Comparison of ENCODE assay signal across 19 mouse cellular contexts in the genomic region with DNA sequence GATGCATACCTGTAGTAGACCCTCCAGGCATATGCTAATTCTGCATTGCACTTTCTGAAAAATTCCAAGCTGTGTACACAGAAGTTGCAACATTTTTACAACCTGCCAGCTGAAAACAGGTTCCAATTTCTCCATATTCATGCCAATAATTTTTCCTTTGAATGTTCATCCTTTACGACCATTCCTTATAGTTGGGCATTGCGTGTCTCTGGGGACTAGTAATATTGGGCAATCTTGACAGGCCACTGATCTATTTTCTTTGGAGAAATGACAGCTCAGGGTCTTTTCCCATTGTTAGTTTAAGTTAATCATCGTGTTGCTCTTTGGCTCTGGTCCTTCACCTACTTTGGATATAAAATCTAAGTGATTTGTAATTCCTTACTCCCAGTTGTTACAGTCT.
"Had no signal": no experiment of that assay in that cellular context is flagged by ENCODE, and none has a peak within 500 bp of the region (broad histone marks: within the 10 kb centered on the region; RNA-seq: fewer than 3 reads in every experiment).

No protein-coding gene starts in this region.

- H3K36me3 ChIP-seq: lung, embryonic 15.5 days; midbrain, embryonic 13.5 days; midbrain, embryonic 15.5 days; neural tube, embryonic 13.5 days; neural tube, embryonic 15.5 days had no signal

- H3K9me3 ChIP-seq: lung, embryonic 15.5 days; midbrain, embryonic 13.5 days; midbrain, embryonic 15.5 days; neural tube, embryonic 13.5 days; neural tube, embryonic 15.5 days had no signal

- H3K9ac ChIP-seq: lung, embryonic 15.5 days; midbrain, embryonic 13.5 days; midbrain, embryonic 15.5 days; neural tube, embryonic 13.5 days; neural tube, embryonic 15.5 days had no signal

- DNase-seq: lung, adult 2 months; lung, postnatal 14 days; retina, postnatal 1 day; right cerebral cortex, adult 18-20 months; right cerebral cortex, postnatal 25 days; right cerebral cortex, postnatal 4 days; spleen, adult 18-20 months; thymus, adult 18-20 months; thymus, postnatal 14 days; thymus, postnatal 36 days had no signal

- H3K4me2 ChIP-seq: lung, embryonic 15.5 days; midbrain, embryonic 11.5 days; midbrain, embryonic 13.5 days; midbrain, embryonic 15.5 days; neural tube, embryonic 13.5 days; neural tube, embryonic 15.5 days had no signal

- H3K4me3 ChIP-seq: lung, embryonic 15.5 days; megakaryocyte, embryonic 14.5 days; midbrain, embryonic 13.5 days; midbrain, embryonic 15.5 days; neural tube, embryonic 13.5 days; neural tube, embryonic 15.5 days had no signal

- H3K4me1 ChIP-seq: lung, embryonic 15.5 days; megakaryocyte, embryonic 14.5 days; midbrain, embryonic 13.5 days; midbrain, embryonic 15.5 days; neural tube, embryonic 15.5 days had no signal

- H3K27me3 ChIP-seq: lung, embryonic 15.5 days; megakaryocyte, embryonic 14.5 days; midbrain, embryonic 13.5 days; midbrain, embryonic 15.5 days; neural tube, embryonic 13.5 days; neural tube, embryonic 15.5 days had no signal

- ATAC-seq: lung, postnatal 0 days; midbrain, embryonic 13.5 days; midbrain, embryonic 15.5 days had no signal

- H3K27ac ChIP-seq: lung, embryonic 15.5 days; macrophage; midbrain, embryonic 13.5 days; midbrain, embryonic 15.5 days; neural tube, embryonic 13.5 days; neural tube, embryonic 15.5 days had no signal
